Mouse (Mus musculus) kidney, adult 8-10 months (tissue): ENCODE measurements at regions not wholly inside any gene's neighbourhood (a gene's known extent, or its start where the extent isn't known, plus 50 kb on each side); places are given as distances from the start of the nearest gene placed in this dataset.

Source experiments
- DNase-seq, 2 experiments: peaks; one replicate each; pipeline ENCODE4 v3.0.0; 2022

DNA sequence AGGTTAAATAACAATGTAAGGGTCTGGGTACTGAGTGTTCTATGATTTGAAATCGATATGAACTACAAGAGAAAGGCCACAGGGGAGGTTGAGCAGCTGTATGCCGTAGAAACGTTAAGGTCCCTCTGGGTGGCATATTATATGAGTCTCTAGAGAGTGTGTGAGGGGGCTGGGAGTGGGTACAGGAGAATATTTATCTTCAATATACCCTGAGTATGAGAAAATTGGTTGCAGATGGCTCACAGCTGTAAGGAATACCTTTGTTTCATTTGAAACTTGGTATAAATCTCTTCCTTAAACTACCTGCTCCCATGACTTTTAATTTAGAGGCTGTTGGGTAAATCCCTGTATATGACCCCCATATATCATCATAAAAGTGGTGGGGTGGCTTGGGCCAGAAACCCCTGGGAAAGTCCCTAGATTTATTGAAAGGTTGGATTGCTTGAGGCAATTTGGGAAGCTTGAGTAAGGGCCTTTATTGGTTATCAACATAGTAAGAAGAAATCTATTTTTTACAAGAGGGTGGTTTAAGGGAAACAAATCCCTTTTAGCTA is 128.7 kb upstream of the Prkg2 start:
- no peak for DNase-seq

DNA sequence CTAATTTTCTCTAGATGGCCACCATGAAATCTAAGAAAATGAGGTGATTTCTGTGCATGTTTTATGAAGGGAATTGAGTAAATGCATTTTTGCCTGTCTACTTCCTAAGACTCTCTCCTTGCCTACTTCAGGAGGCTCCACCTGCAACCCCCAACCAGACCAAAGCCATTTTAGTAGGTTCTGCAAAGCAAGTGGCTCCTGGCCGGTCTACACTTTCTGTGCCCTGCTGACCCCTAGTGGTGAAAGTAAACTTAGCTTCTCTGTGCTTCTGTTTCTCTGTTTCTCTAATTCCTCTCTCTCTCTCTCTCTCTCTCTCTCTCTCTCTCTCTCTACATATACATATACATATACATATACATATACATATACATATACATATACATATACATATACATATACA is 120.8 kb upstream of the Prkg2 start:
- DNase-seq: peak; percentile 14 to 49

DNA sequence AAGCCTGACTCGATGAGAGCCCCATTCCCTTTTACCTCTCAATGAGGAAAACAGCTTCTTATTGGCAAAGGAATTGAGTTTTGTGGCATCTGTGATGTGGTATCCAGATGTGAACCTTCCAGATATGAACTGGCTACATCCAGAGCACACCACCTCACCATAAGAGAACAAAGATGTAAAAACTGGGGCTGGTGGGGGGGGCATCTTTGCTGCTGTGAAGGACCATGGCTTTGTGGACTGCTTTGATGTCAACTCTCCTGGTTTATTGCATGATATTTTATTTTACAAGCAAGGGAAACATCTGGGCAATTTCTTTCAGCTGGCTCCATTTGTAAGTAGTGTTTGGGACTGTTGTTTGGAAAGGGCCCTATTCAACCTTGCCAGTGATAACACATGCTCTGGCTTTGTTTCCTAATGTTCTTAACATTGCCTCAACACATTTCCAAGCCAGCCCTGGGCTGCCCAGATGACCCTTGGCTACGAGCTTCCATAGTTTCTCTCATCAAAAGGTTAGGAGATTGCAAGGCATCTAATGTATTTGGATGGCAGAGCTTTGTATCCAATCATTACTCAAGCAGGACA is 116.2 kb upstream of the Prkg2 start:
- DNase-seq: no peak

DNA sequence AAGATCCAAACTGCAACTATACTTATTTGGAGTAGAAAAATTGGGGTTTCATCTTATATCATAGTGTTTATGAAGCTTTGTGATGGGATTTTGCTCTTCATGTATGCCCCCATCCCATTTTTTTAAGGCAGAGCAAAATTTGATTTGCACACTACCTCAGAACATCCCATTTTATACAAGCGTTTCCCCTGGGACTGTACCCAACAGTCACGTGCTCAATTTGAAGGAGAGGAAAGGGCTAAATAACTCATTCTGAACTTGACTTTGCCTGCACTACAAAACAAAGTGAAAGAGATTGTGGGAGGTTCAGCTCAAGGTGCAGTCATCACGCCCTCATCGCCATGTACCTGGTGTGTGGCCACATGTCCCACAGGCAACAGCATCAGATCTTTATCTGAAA is 115.1 kb upstream of the Prkg2 start:
- DNase-seq: no peak

DNA sequence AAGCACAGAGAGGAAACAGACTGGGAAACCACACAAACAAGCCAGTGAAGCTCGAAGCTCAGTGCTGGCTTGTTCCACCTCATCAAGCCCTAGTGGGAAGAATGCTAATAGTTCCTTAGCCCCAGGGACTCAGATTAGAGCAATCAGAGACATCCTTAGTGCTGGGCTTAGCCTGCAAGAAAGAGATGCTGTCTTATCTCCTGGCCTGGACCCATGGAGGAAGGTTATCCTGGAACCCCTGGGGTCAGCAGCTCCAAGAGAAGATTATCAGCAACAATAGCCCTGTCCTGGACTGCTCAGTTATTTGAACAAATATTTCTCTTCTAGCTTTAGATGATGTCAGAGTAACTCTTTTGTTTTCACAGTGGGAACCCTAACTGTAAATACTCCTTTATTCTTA is 112.8 kb upstream of the Prkg2 start:
- no peak for DNase-seq

DNA sequence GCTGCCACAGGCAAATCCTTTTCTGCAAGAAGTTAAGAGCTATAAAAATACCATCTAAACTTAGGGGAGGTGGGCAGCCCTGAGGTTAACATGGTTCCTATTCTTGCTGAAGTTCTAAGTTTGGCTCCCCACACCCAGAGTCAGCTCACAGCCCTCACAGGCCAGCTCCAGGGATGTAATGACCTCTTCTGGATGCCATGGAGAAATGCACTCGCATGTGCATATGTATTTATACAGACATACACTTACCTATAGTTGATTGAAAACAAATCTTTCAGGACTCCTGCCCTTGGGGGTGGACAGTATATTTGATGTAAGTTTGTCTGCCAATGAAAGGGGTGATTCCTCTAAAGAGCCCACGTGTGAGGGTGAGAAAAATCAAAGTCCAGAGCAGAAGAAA is 95.5 kb upstream of the Prkg2 start:
- no peak for DNase-seq

DNA sequence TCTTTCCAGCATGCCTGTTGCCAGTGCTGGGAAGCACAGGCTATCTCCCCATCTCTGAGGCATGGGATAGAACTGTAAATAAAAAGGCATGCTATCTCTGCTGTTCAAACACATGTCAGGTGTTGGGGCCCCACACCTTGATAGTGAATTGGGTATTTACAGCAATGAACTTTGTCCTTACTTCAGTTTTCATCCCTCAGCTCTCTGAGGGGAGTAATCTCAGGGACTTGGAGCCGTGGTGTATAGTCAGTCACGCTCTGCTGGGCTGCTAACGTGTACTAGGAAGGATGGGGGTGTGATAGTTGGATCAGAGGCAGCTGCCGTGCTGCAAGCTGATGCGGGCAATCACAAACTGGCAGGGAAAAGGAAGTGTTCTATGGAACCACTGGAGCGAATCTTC is 91.5 kb upstream of the Prkg2 start:
- DNase-seq: peak in 1 of 2 experiments; percentile 1

DNA sequence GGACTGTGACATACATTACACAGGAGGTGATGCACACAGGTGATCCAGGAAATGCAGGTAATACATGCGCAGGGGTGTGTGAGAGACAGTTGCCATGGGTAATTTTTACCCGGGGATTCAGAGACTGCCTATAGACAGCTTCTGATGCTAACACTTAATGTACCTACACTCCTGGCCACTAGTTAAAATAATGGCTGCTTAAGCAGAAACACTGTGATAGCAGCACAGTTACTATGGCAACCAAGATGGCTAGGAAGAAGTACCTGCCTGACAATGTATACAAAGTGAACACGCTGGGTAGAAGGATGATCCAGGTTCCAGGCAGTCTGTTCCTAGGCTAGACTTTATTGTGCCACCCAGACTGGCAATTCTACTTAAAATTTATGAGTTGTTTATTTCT is 88.3 kb upstream of the Prkg2 start:
- no peak for DNase-seq

DNA sequence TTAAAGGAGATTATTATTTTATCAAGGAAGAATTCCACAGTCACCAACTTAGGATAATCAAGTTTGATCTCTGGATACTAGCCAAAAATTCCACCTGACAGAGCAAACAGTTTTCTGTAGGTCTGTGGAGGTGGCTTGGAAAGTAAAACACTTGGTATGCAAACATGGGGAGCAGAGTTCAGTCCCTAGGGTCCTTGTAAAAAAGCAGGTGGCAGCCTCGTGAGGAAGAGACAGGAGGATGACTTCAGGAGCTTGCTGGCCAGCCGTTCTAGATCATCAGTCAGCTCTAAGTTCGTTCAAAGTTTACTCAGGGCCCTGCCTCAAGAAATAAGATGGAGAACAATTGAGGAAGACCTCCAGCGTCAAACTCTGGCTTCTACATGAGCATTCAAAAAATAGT is 74.6 kb upstream of the Prkg2 start:
- DNase-seq: no peak

DNA sequence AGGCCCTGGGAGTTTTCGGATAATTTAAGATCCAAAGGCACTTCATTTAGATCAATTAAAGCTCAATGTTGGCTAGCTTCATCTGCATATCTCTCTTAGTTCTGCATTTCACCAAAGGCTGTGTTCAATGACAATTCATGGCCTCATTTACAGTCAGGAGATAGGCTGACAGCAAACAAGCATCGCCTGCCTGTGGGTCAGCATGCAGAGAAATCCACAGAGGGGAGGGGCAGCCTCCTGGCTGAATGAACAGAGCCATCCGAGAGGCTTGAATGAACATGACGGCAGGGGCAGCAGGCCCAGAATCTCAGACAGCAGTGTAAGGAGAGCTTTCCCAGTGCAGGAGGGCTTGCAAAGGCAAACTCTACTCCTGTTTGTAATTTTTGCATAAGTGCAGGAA is 74.1 kb upstream of the Prkg2 start:
- DNase-seq: no peak

DNA sequence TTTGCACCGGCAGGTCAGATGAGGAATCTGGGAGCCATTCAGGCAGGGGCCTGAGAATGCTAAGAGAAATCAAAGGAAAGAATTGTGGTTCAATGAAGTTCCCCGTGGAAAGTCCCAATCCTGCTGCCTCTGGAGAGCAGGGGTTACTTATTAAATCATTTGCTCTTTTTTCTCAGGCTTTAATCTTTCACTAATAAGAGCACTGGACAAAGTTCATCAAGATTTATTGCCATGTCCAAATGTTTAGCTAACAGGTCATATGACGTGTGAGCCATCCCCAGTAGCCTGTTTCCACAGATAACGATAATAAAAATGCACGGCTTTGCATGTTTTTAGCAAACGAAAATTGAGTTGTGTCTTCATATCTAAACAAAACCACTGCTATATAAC is 62.6 kb upstream of the Prkg2 start:
- peak; percentile 23 to 54 for DNase-seq

DNA sequence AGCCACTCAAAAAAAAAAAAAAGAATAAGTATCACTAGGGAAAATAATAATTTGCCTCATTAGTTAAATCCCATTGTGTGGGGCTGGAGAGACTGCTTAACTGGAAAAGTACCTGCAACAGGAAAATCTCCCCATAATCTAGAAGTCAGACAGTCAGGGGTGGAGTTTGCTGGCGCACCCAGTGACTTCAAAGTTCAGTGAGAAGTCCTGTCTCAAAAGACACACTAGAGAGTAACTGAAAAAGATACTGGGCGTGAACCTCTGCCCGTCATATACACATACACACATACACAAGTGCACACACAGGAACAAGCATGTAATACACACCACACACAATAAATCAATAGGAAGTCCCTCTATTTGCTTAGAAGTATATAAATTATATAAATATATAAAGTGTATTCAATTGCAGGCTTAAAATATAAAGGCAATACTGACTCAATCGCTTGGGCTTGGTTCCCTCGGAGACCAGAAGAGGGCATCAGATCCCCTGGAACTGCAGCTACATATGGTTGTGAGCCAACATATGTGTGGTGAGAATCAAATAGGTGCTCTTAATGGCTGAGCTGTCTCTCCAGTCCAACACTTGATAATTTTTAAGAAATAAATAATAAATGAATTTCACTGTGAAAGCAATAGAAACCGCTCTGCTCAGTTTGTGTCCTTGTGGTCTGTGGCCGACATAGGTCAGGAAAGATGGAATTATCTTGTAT is 62.0 kb upstream of the Prkg2 start:
- DNase-seq: peak; percentile 12 to 39
